Mouse (Mus musculus) mammary gland, adult 2 months (tissue): ENCODE results near the gene Lonp1. TPM values are rescaled to one million over a fixed set of nuclear protein-coding genes. Genes with fewer than 3 reads are reported as not detected.

Experiments used
- polyA plus RNA-seq: library from polyadenylated mRNA; depleted of rRNA; stranded (reverse); fragments of >200 nt; gene quantifications from 2 replicates; pipeline ENCODE4 v1.2.3, GENCODE M21; 2012; ENCODE audit warnings: low replicate concordance; rRNA removed

Lonp1 gene
- 76.8 and 87.4 TPM in 2 replicates for polyA plus RNA-seq

GRCm38 (mm10) chr17:56626754-56627470, at the start of gene Lonp1:
Lonp1 (minus strand) TSS chr17:56626887.

GRCm38 (mm10) chr17:56672941-56673646, 46.4 kb upstream of the Lonp1 start, which contains the start of gene Ranbp3:
Ranbp3 (plus strand) TSS chr17:56673294.

GRCm38 (mm10) chr17:56627530-56628277, 1.0 kb upstream of the Lonp1 start, which contains the start of gene Catsperd:
Catsperd (plus strand) TSS chr17:56628143.

GRCm38 (mm10) chr17:56613236-56613844, 13.3 kb downstream of the Lonp1 start, which contains the start of gene Rpl36:
Rpl36 (plus strand) TSS chr17:56613416.

GRCm38 (mm10) chr17:56609452-56610171, 17.1 kb downstream of the Lonp1 start, which contains the start of gene 2410015M20Rik:
2410015M20Rik (minus strand) TSS chr17:56609771.

GRCm38 (mm10) chr17:56584257-56585130, 42.2 kb downstream of the Lonp1 start, which contains the start of the genes Safb2 and Safb:
Safb2 (minus strand) TSS chr17:56584585.
Safb (plus strand) TSS chr17:56584825.

Other genes starting within 250 kb of the Lonp1 start
- gene Ptprs, start 150.4 kb downstream of the Lonp1 start, polyA plus RNA-seq = 112 and 178 TPM in 2 replicates
- 0.10 TPM in 1 of 2 replicates, not detected in the other for gene Znrf4, start 114.5 kb downstream of the Lonp1 start, polyA plus RNA-seq
- 13.3 and 17.3 TPM in 2 replicates for gene Gm20219, start 72.5 kb downstream of the Lonp1 start, polyA plus RNA-seq
- 56.0 and 97.0 TPM in 2 replicates for gene Safb2, start 42.3 kb downstream of the Lonp1 start, polyA plus RNA-seq
- gene Safb, start 42.1 kb downstream of the Lonp1 start, polyA plus RNA-seq = 42.7 and 81.7 TPM in 2 replicates
- gene 2410015M20Rik, start 17.1 kb downstream of the Lonp1 start, polyA plus RNA-seq = 140 and 142 TPM in 2 replicates
- gene Rpl36, start 13.5 kb downstream of the Lonp1 start, polyA plus RNA-seq = 1,962 and 4,053 TPM in 2 replicates
- gene Catsperd, start 1.3 kb upstream of the Lonp1 start, polyA plus RNA-seq = 0.31 and 0.63 TPM in 2 replicates
- 68.1 and 99.5 TPM in 2 replicates for gene Ranbp3, start 46.4 kb upstream of the Lonp1 start, polyA plus RNA-seq
- 689 and 708 TPM in 2 replicates for gene Ndufa11, start 90.9 kb upstream of the Lonp1 start, polyA plus RNA-seq
- 27.7 and 47.7 TPM in 2 replicates for gene Vmac, start 91.1 kb upstream of the Lonp1 start, polyA plus RNA-seq
- gene Nrtn, start 130.6 kb upstream of the Lonp1 start, polyA plus RNA-seq = 12.6 and 45.0 TPM in 2 replicates
- gene Dus3l, start 137.9 kb upstream of the Lonp1 start, polyA plus RNA-seq = 71.4 and 109 TPM in 2 replicates
- gene Prr22, start 143.4 kb upstream of the Lonp1 start, polyA plus RNA-seq = 2.4 and 5.4 TPM in 2 replicates
- gene Rfx2, start 204.1 kb upstream of the Lonp1 start, polyA plus RNA-seq = 17.1 and 19.0 TPM in 2 replicates
- not detected in 2 replicates for gene Acsbg2, start 247.6 kb upstream of the Lonp1 start, polyA plus RNA-seq
- gene 1700061G19Rik, start 248.6 kb upstream of the Lonp1 start, polyA plus RNA-seq = 0.05 and 0.06 TPM in 2 replicates